Mouse (Mus musculus): ENCODE results near the gene Gnl3. TPM values are rescaled to one million over a fixed set of nuclear protein-coding genes. Genes with fewer than 3 reads are reported as not detected.

Gnl3 gene
- 10 to 100 TPM; 28.2 to 31.4 TPM for total RNA-seq (2021)

GRCm38 (mm10) chr14:31018860-31019291 lies at the start of gene Gnl3, which contains the start of gene Pbrm1:
Gene Gnl3, minus strand, starts transcription at chr14:31019152.
Gene Pbrm1, plus strand, starts transcription at chr14:31019138.
- peak; percentile 97 to 98 for DNase-seq
- intact Hi-C loops (cut with DNase I) = loop anchor here (1.0 kb wide), 1 partner anchor 68 kb away; the partner anchor contains the start of gene Nek4

- DNase-seq = peak; percentile 7 to 19
- intact Hi-C loops (cut with DNase I) = no loop called here
Measured at GRCm38 (mm10) chr14:31062277-31062676, 43.3 kb upstream of the Gnl3 start.

- DNase-seq = no peak
- intact Hi-C loops (cut with DNase I) = no loop called here
Measured at GRCm38 (mm10) chr14:31045817-31046216, 26.9 kb upstream of the Gnl3 start.

GRCm38 (mm10) chr14:31045296-31045695 lies 26.3 kb upstream of the Gnl3 start:
- DNase-seq = no peak
- intact Hi-C loops (cut with DNase I) = no loop called here

GRCm38 (mm10) chr14:31025785-31026184 lies 6.8 kb upstream of the Gnl3 start:
- intact Hi-C loops (cut with DNase I) = loop anchor here (10.0 kb wide), 1 partner anchor 169 kb away; no protein-coding TSS in a partner anchor
- DNase-seq = peak in 1 of 2 experiments; percentile 18

GRCm38 (mm10) chr14:31022579-31022978 lies 3.6 kb upstream of the Gnl3 start:
- intact Hi-C loops (cut with DNase I) = loop anchor here (10.0 kb wide), 1 partner anchor 172 kb away; no protein-coding TSS in a partner anchor
- DNase-seq = no peak

- DNase-seq = peak; percentile 78 to 87
- intact Hi-C loops (cut with DNase I) = loop anchor here (1.0 to 10.0 kb wide), 2 partner anchors 68 to 175 kb away; partner anchors contain the start of gene Nek4
Measured at GRCm38 (mm10) chr14:31019331-31020205, 616 bp upstream of the Gnl3 start.

GRCm38 (mm10) chr14:31017854-31018253 lies 1.1 kb downstream of the Gnl3 start:
- intact Hi-C loops (cut with DNase I) = no loop called here
- DNase-seq = peak; percentile 12 to 25

GRCm38 (mm10) chr14:31016063-31016462 lies 2.9 kb downstream of the Gnl3 start:
- no peak for DNase-seq
- intact Hi-C loops (cut with DNase I) = no loop called here

- no peak for DNase-seq
- intact Hi-C loops (cut with DNase I) = no loop called here
Measured at GRCm38 (mm10) chr14:31013928-31014327, 5.0 kb downstream of the Gnl3 start.

- intact Hi-C loops (cut with DNase I) = no loop called here
- no peak for DNase-seq
Measured at GRCm38 (mm10) chr14:31011588-31011987, 7.4 kb downstream of the Gnl3 start.

- intact Hi-C loops (cut with DNase I) = no loop called here
- DNase-seq = no peak
Measured at GRCm38 (mm10) chr14:31006779-31007178, 12.2 kb downstream of the Gnl3 start.

GRCm38 (mm10) chr14:31004527-31004926 lies 14.4 kb downstream of the Gnl3 start:
- intact Hi-C loops (cut with DNase I) = no loop called here
- no peak for DNase-seq

GRCm38 (mm10) chr14:31001307-31002205 lies 17.4 kb downstream of the Gnl3 start, which contains the start of the genes Glt8d1 and Spcs1:
Gene Glt8d1, plus strand, starts transcription at chr14:31001400.
Gene Spcs1, minus strand, starts transcription at chr14:31001672.
- intact Hi-C loops (cut with DNase I) = no loop called here
- peak; percentile 92 to 93 for DNase-seq

GRCm38 (mm10) chr14:31000816-31001306 lies 18.1 kb downstream of the Gnl3 start:
- intact Hi-C loops (cut with DNase I) = no loop called here
- DNase-seq = no peak

- intact Hi-C loops (cut with DNase I) = no loop called here
- no peak for DNase-seq
Measured at GRCm38 (mm10) chr14:31000356-31000755, 18.6 kb downstream of the Gnl3 start.

- DNase-seq = no peak
- intact Hi-C loops (cut with DNase I) = no loop called here
Measured at GRCm38 (mm10) chr14:30996417-30996816, 22.5 kb downstream of the Gnl3 start.

GRCm38 (mm10) chr14:30976222-30976621 lies 42.7 kb downstream of the Gnl3 start:
- no peak for DNase-seq
- intact Hi-C loops (cut with DNase I) = no loop called here

GRCm38 (mm10) chr14:30974204-30974603 lies 44.7 kb downstream of the Gnl3 start:
- DNase-seq = peak; percentile 60 to 65
- intact Hi-C loops (cut with DNase I) = no loop called here
